Mouse (Mus musculus): ENCODE measurements around the gene Kmt2d.

DNA sequence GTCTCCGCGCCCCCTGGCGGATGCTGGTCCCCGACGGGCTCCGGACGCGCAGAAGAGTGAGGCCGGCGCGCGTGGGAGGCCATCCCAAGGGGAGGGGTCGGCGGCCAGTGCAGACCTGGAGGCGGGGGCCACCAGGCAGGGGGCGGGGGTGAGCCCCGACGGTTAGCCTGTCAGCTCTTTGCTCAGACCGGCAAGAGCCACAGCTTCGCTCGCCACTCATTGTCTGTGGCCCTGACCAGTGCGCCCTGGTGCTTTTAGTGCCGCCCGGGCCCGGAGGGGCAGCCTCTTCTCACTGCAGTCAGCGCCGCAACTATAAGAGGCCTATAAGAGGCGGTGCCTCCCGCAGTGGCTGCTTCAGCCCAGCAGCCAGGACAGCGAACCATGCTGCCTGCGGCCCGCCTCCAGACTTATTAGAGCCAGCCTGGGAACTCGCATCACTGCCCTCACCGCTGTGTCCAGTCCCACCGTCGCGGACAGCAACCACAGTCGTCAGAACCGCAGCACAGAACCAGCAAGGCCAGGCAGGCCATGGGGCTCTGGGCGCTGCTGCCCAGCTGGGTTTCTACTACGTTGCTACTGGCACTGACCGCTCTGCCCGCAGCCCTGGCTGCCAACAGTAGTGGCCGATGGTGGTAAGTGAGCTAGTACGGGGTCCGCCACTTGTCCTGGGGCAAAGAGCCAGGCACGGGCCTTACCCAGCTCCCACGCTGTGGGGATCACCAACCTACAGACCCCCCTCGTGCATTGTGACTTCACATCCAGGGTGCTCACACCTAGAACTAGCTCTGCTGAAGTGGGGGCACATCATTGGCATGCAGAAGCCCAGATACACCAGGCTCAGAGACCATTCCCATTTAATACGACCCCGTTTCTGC lies 81.1 kb downstream of the Kmt2d start, which contains the start of gene Wnt1:
- peak; percentile 50; the same call in 1 of the 2 replicates for TF ChIP-seq CTCF (IDR thresholded peaks at IDR 0.05; ENCODE audit: control insufficient read depth, insufficient read depth, low read length)
- no peak for TF ChIP-seq POLR2A (IDR thresholded peaks at IDR 0.05; ENCODE audit: borderline replicate concordance, control insufficient read depth, low read depth, low read length)
